Mouse (Mus musculus) frontal cortex, adult 2 months (tissue): ENCODE data around the gene Wscd1. TPM values are rescaled to one million over a fixed set of nuclear protein-coding genes. Genes with fewer than 3 reads are reported as not detected.
A peak's percentile ranks its signal among the peaks of the same experiment; 100 is the strongest.

Experiments
- DNase-seq, 2 experiments: peaks; one replicate each; pipeline ENCODE4 v3.0.0; 2022; ENCODE audit warnings: low spot score in 1 of 2; ENCODE audit errors: extremely low spot score in 1 of 2
- polyA plus RNA-seq: library from polyadenylated mRNA; depleted of rRNA; stranded (reverse); fragments of >200 nt; gene quantifications from 2 replicates; pipeline ENCODE4 v1.2.3, GENCODE M21; 2012; rRNA removed

The Wscd1 gene
- polyA plus RNA-seq, result 62.1 and 64.2 TPM in 2 replicates

DNA sequence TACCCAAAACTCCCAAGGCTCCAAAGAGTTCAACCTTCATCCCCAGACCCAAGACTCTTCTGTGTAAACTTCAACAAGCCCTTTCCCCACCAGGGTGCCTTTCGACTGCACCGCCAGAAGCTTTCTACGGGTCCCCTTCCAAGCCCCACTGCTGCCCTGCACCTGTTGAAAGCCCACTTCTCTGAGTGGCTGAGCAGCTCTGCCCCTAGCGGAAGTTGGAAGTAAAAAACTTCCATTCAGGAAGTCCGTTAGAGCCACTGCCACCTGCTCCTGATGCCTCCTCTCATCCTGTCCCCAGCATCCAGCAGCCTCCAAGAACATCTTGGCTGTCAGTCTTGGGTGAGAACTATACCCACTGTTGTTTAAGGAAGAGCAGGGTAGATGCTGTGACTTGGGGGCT lies at the start of gene Wscd1:
TSS of gene Wscd1 (plus strand) at position 250 of the 400 bp plus-strand sequence.
- peak in 1 of 2 experiments; percentile 55 for DNase-seq

DNA sequence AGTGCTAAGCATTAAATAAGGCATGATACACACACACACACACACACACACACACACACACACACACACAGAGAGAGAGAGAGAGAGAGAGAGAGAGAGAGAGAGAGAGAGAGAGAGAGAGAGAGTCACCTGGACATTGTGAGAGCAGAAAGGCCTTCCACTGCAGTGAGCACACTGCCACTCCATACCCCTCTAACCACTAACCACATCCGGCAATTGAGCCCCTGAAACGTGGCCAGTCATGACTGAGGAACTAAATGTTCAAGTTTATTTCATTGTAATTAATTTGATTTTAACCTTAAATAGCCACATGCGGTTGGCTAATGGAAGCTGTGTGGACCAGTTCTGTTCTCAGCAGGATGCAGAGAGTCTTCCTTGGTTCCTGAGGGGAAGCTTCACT lies 21.7 kb upstream of the Wscd1 start:
- no peak for DNase-seq

DNA sequence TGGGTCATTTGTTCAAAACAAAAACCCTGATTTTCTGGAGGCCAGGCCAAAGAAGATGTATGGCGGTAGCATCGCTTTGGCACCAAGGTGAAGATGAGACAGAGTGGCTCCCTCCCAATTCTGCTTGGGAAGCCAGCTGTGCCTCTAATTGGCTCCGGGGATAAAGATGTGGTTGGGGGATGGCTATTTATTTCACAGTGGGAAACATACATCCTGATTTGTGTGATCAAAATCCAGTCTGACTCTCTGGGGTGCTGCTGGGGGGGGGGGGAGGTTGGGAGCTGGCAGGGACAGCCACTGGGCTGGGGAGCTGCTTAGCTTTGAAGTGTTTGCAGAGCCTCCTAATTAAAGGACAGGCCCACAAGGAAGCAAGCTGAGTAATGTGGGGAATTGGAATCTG lies 20.4 kb upstream of the Wscd1 start:
- DNase-seq, result no peak

DNA sequence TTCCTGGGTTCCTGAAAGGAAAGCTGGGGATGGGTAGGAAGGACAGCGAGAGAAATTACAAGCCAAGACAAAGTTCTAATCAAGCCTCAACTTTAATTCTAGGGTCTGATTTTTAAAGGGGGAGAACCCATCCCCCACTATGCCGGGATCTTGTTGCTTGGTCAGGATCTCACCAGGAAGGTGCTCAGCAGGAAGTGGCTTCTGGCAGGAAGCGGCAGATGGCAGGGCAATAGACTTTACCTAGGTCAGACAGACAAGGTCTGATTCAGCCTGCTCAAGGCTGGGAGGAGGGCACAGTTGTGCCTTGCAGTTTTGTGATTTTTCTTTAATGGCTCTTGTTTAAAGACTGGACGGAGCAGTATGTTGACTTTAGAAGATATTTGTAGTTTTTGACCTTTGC lies 15.9 kb upstream of the Wscd1 start:
- DNase-seq, result no peak

DNA sequence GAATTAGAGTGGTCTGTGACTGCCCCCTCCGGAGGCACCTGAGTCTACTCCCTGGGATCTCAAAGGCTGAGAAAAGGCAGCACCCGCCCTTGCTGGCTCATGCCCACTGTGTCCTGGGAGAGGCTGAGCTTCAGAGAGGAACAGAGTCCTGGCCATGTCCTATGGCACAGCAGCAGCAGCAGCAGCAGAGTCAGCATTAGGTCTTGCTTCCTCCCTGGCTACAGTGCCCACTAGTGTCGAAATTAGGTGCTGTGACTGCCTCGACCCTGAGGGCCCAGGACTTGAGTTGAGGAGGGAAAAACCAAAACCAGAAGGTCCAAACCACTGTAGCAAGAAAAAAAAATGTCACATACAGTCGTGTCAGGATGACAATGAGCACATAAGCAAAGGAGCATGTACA lies 12.6 kb upstream of the Wscd1 start:
- DNase-seq, result no peak

DNA sequence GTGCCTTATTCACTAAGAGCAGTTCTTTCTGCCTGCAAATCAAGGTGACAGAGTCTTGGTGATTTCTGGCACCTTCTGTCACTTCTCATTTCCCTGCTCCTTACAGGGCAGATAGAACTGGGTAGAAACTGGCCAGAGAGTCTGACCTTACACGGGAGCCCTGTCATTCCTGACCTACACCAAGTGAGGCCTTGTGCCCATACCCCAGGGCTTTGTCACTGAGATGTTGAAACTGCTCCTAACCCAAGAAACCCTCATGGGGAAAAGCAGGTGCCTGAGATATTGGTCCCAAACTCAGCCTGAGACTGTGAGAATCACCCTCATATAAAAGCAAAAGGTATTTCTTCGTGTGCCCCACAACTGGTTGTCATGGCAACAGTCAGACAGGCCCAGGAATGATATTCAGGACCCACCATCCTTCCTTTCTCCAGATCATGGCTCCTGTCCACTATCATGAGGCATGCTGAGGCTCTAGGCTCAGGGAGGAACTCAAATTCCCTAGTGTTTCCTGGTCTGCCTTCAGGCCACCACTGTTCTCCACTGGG lies 11.1 kb upstream of the Wscd1 start:
- DNase-seq, result no peak

DNA sequence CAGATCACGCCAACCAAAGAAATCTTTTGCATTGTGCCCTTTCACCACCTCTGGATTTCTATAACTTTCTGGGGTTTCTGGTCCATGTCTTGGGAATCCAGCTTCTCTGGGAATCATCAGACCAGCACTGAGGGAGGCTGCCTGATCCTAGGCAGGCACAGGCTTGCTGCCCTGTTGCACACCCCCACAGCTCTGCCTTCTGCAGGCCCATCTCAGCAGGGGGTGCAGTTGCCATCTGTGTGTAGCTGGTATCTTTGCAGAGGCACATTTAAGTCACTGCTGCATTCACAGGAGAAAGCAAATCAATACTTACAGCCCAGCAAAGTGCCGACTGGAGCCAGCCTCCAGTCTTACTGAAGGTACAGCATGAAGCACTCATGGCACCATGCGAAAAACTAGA lies 3.8 kb upstream of the Wscd1 start:
- peak in 1 of 2 experiments; percentile 66 for DNase-seq

DNA sequence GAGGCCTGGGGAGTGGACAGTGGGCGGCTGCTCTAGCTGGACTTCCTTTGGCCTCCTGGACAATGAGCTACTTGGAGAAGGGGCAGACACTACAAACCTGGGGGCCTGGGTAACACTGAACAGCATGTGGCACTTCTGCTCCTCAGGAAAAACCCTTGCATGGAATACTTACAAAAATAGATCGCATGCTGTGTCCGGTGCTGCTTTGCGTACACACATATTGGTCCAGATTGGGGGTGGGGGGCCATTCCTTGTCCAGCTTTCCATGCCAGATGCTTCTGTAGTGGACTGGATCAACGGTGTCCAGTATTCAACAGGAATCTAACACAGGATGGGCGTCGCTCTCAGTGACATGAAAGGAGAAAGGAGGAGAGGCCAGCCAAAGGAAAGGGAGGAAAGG lies 2.0 kb upstream of the Wscd1 start:
- DNase-seq, result no peak

DNA sequence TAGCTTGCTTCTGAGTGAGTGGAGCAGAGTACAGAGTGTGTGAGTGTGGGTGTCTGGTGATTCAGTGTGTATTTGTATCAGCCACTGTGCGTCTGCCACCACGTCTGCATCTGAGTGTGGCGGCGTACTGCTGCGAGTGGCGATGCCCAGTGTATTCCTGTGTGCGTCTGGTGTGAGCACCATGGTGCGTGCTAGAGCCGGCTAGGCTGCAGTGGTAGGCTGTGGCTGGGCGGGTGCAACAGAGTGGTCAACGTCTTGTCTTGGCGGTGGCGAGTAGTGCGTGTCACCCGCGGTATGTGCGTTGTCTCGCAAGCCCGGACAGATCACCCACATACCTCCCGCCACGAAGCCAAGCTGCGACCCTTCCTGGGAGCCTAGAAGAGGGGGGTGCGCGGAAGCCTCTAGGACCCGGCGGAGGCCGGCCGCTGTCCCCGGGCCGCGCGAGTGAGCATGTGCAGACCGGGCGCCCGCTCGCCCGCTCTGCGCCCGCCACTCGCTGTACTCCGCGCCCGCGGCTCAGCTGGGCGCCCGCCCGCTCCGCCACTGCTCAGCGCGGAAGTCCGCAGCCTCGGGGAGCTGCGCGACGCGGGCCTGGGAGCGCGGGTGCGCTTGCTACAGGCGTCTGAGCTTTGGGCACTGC lies 934 bp downstream of the Wscd1 start:
- peak in 1 of 2 experiments; percentile 73 for DNase-seq

DNA sequence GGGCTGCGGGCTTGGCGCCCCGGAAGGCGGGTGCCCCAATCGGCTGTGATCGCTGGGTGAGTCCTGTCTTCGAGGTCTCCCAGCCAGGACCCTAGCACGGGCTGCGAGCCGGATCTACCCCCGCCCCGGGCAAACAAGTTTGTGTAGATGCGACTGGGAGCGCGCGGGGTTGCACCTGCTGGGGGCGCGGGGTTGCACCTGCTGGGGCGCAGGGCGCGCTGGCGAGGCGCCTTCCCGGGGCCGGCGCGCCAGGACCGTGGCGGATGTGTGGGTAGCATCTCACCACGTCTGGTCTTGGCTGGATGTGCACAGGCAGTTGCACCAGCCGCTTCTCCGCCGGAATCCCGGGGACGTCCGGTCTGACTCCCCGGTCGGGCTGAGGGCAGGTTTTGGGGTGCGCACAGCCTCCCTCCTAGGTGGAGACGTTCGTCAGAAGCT lies 1.5 kb downstream of the Wscd1 start:
- no peak for DNase-seq

DNA sequence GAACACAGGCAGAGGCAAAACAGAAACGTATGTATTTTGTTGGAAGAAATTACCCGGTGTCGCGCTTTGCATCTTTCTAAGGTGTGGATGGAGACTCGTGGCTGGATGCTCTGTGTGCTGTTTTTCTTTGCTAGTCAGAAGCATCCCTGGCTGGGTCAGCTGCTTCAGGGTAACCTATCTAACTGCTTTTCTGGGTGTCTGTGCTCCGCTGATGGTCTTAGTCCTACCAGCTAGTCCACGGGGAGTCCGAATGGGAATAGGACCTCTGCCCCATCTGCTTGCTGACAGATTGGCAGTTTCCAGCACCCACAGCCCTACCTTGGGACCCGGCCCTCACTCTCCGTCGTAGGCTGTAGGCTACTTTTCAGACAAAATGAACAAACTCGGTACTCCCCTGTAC lies 2.0 kb downstream of the Wscd1 start:
- no peak for DNase-seq

DNA sequence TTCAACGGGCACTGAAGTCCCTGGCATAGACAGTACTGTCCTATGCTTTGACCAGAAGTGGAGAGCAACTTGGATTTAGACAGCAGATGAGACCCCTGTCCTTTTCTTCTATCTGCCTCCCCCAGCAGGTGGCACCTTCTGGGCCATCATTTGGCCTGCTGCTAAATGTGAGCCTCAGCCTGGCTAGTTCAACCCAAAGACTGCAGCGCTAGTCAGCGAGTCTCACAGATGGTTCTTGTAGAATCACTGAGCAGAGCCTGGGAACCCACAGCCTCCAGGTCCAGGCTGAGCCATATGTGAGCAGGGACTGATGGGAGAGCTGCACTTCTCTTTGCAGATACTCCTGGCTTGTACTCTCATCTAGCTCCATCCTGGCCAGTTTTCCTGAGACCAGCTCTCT lies 2.9 kb downstream of the Wscd1 start:
- DNase-seq, result no peak

DNA sequence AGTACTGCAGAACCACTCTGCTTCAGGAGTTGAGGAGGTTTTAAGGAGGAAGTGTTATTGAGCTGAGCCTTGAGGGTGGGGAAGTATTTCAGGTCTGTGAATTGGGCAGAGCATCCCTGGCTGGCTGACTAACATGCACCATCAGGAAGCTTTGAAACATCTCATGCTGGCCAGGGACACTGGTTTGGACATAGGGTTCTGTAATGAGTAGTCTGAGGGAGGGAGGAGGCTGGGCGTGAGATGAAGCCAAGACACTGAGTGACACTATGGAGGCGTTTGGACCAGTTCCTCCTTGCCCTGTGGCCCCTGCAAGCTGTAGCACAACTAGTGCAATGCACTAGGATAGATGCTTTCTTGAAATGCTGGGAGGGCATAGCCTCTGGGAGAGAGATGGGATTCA lies 5.4 kb downstream of the Wscd1 start:
- no peak for DNase-seq

DNA sequence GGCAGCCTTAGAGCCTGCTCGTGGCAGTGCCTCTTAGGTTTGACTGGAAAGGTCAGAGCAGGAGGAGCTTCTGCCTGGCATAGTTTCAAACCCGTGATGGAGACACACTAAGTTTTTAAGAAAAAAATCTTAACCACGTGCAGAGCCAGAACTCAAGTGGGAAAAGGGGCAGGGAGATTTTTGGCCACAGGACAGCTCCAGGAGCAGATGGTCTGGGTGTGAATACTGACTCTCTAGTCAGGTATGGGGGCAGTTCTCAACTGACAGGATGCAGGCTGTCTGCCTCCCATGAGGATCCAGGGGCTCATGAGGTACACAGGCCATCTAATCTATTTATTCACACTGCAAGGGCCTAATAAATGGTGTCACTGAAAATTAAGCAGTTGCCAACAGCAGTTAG lies 6.6 kb downstream of the Wscd1 start:
- DNase-seq, result no peak

DNA sequence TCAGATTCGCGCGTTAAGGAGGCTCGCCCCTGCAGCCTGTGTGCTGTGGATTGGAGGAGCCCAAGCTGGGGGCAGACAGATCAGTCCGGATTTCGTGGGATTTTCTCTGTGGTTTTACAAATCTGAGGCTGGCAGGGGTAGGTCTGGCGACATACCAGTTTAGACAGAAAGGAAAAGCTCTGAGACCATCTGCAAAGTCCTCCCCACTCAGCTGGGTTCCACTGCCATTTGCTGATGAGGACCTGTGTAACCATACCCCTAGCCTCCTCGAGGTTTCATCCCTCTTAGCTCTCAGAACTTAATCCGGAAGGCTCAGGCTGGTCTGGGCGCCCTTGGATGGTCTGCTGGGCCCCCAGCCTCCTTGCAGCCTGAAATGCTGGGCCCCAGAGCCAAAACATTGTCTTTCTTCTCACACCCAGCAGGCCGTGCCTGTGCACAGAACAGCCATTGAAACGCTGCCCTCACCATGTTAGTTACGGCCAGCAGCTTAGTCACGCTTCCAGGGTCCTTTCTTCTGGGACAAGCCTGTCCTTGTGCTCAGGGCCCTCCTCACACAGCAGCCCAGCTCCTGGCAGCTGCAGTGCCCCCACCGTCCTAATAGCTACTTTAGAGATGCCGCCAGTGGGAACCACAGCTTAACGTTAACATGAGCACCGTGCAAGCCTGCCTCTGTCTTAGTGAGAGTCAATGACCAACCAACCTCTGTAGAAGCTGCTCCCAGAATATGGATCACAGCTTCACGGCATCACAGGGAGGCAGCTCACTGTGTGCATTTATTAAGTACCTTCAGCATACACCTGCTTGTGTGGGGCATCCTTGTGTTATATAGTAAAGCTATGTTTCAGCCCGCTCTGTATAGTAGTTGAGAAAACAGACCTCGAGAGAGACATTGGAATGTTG lies 8.7 kb downstream of the Wscd1 start:
- DNase-seq, result peak; percentile 74 to 76

DNA sequence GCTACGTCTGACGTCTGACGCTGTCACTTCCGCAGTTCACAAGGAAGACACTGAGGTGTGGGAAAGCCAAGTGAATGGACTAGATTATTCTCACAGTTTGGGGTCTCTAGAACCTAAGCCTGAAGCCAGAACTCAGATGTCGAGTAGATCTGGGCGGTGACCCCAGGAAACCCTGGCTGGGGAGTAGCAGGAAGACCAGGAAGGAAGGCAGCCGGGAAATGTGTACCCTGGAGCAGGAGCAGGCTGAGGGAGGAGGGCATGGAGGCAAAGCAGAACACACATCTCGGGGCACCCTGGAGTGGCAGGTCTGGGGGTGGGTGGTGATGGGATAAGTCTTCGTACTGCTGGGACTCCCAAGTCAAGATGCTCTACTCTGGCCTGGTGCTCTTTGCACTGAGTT lies 11.3 kb downstream of the Wscd1 start:
- DNase-seq, result no peak

DNA sequence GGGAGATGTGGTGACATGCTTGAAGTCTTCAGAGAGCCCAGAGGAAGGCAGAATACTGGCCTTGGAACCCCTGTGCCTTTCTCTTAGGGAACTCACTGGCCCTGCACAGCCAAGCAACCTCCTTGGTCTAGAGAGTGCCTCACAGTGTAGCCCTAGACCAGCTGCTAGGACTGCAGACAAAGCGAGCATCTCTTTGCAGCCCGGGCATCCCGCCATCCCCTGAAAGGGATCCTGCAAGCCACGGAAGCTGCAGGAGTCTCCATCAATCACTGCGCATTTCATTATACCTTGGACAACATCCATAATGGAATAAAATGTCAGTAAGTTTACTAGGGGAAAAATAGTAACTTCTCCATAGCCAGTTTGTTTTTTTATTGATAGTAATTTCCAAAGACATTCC lies 13.4 kb downstream of the Wscd1 start:
- DNase-seq, result peak in 1 of 2 experiments; percentile 54

DNA sequence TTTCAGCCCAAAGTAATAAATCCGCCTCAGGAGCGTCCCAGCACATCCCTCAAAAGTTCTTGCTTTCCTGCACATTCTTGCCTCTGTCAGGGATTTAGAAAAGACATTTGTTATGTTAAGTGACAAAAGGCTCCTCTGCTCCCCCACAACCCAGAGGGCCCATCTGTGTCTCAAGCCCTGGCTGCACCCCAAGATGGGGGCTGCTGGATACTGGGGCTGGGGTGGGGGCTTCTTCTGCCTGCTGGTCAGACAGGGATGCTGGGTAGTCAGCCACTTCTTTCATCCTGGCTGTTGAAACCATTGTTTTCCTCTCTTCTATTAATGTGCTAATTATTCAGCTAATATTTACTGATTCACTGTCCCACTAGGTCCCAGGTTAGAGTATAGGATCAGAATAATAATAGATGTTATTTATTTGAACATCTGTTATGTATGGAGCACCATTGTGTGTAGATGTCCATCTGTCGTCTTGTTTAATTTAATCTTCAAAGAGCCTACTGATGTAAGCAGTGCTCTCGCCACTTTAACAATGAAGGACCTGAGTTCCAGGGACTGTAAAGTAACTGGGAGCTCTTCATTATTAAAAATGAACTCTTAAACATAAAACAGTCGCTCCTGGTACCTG lies 14.0 kb downstream of the Wscd1 start:
- DNase-seq, result no peak

DNA sequence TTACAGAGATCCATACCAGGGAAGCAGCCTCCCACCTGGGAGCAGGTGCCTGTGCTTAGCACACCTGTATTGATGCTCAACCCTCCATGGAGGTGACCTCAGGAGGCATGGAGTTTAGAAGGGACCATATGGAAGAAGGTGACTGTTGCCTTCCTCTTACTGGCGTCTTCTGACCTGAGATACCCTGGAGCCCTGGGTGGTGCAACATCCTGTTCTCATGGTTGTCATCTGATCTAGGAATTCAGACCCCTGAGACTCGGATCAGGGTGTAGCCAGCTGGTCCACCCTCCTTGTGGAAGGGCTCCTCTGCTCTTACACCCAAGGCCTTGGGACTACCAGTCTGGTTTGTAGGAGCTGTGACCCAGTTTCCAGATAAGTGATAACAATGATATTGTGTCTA lies 15.0 kb downstream of the Wscd1 start:
- no peak for DNase-seq

DNA sequence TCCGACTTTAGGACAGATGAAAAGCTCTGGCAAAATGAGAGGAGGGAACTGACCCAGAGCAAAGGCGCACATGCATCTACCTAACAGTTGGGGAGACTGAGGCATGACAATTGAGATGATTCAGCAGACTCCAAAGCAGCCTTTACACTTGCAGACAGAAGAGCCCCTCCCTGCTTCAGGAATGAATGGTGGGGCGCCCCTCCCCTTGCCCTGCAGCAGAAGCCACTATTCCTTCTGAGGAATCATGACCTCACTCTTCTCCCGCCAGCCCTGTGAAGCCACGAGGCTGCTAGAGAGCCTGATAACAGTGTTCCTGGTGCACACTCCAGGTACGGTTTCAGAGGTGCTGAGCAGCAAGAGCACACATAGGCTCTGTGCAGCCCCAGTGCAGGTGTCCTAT lies 15.6 kb downstream of the Wscd1 start:
- no peak for DNase-seq

DNA sequence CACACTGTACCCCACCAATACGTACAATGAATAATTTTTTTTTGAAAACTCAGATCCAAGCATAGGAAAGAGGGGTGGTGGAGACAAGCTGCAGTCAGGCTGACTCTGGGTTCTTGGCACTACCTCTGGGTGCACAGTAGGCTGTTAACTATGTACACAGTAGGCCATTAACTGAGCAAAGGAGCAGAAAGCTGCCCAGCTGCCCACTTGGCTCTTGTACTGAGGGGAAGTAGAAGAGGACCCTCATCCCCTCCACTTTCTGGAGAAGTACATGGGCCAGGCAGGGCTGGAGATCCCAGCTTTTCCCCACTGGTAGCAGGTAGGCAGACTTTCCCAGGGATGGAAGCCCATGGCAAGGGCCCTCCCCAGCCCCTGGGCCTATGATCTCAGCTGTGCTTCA lies 16.7 kb downstream of the Wscd1 start:
- no peak for DNase-seq
